In the genomic region with DNA sequence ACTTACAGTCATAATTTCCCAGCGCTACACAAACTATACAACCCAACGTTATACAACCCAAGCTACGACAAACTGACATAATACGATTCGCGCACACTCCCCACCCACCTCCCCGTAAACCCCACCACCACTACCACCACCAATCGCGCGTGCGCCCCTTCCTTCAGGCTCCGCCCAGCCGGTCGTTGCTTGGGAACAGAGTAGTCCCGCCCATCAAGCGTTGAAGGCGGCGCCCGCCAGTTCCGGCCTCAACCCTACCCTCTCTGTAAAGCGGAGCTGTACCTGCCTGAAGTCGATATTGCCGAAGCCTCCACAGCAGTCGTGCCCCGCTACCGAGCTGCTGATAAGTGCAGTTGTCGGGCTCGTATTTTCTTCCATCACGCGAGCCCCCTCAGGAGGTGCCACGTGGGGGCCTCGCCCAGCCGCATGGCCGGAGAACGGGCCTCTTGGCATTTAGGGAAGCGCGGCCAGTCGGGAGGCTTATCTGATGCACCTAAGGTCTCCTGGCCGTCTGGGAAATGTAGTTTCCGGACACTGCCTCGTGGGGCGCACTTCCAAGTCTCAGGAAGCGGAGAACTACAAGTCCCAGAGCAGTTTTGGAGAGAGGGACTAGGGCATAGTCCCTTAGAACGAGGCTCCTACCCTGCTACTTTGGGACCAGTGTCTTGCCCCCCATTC, we compare ENCODE assay signal across 8 mouse cellular contexts. TPM values are rescaled to one million over a fixed set of nuclear protein-coding genes. Genes with fewer than 3 reads are reported as not detected.
DNase-seq lines count a peak whose midpoint lies in the region; ATAC-seq lines count a peak whose summit lies in the region.

Gene Pemt (minus strand): TSS at position 432 of the 678 bp plus-strand sequence.

- peak; percentile 99 for DNase-seq in adipocyte (ENCODE audit: low spot score)
- DNase-seq in embryo, embryonic 10 days (ENCODE audit: low spot score) = peak; percentile 99
- DNase-seq in gastrocnemius, postnatal 10 days = peak; percentile 93
- peak; percentile 97 for DNase-seq in induced T-regulatory cell, adult 2 months (ENCODE audit: low read depth)
- peak; percentile 94 to 99 for DNase-seq in left cerebral cortex, adult 9 months (ENCODE audit: low spot score in 2 of 2)
- DNase-seq in right cerebral cortex, postnatal 14 days = peak; percentile 94
- DNase-seq in urinary bladder, postnatal 36 days (ENCODE audit: low spot score in 2 of 2) = peak; percentile 92 to 94

- peak; percentile 92 for ATAC-seq in megakaryocyte progenitor cell, adult 5-6 weeks (replicated peaks; ENCODE audit: poor library complexity)

RNA-seq across cellular contexts. Expression of gene Pemt, which starts in this region (rescaled TPM):
- 1 to 10 TPM; 3.0 to 4.0 TPM for total RNA-seq in gastrocnemius, postnatal 10 days (2021)
- total RNA-seq in megakaryocyte progenitor cell, adult 5-6 weeks (2015) = 14.2 and 20.6 TPM in 2 replicates
- total RNA-seq in megakaryocyte progenitor cell, adult 5-6 weeks (2017) = 4.3 and 7.7 TPM in 2 replicates

Comparison
In these comparisons a context has a peak if more than half of its experiments do, and no peak if none do; other contexts are left out.
1. Peak in every context shown above with its lines: DNase-seq and ATAC-seq.